Mouse (Mus musculus) retina, embryonic 14.5 days (tissue): ENCODE measurements around the gene Dgkq.

Experiments
- DNase-seq: peaks from one replicate; pipeline ENCODE4 v3.0.0-alpha.2; 2015; ENCODE audit warnings: low spot score

Dgkq gene

DNA sequence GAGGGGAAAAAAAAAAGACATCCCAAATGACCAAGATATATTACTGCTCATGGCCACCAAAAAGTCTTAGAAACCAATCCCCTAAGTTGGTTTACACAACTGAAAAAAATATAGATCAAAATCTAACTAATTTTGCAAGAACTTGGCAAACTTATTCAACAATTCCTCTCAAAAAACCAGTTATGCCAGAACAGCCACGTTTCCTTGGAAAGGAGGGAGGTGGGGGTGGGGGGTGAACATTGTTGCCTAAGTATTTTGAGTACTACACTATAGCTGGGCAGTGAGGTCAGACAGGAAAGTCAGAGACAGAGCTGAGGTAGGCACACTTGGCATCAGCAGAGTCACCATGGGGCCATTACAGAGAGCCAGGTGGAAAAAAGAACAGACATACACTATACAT, 69.5 kb downstream of the Dgkq start:
- DNase-seq: no peak
